Mouse (Mus musculus) bone marrow, adult 2 months (tissue): ENCODE results near the gene Zfp937.
"Not testable (repeated sequence)": the region's sequence is repeated elsewhere in the genome, so short reads cannot be mapped to it uniquely, and the experiment has no call there.

Experiments used
- CTCF ChIP-seq: fragments of 200-500 bp; IDR thresholded peaks from 2 replicates; pipeline ENCODE4 v1.5.1; 2011; ENCODE audit warnings: low read length, control low read depth; ENCODE audit not compliant: control insufficient read depth, insufficient read depth
- POLR2A ChIP-seq: fragments of 200-500 bp; IDR thresholded peaks from 2 replicates; pipeline ENCODE4 v1.6.1; 2011; ENCODE audit warnings: low read depth, mild to moderate bottlenecking, control low read depth, low read length, borderline replicate concordance; ENCODE audit not compliant: control insufficient read depth

GRCm38 (mm10) chr2:150181046-150181445 lies 36.8 kb upstream of the Zfp937 start:
- not testable (repeated sequence) for TF ChIP-seq CTCF, POLR2A
